Comparison of ENCODE assay signal across 9 mouse cellular contexts in the genomic region with DNA sequence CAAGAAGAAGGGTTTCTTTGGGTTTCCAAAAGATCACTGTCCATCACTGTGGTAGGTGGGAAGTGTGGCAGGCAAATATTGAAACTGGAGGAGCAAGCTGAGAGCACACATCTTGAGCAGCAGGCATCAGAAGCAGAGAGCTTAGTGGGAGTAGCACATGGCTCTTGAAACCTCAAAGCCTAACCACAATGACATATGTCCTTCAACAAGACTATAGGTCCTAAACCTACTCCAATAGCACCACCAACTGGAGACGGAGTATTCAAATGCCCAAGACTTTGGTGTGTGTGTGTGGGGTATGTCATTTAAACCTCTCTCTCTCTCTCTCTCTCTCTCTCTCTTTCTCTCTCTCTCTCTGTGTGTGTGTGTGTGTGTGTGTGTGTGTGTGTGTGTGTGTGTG.
DNase-seq lines count a peak whose midpoint lies in the region; ATAC-seq and TF ChIP-seq lines count a peak whose summit lies in the region.
"Had no signal": no experiment of that assay in that cellular context is flagged by ENCODE, and none has a peak within 500 bp of the region (broad histone marks: within the 10 kb centered on the region; RNA-seq: fewer than 3 reads in every experiment).

No protein-coding gene starts in this region.

- peak; percentile 43 for DNase-seq in embryonic facial prominence, embryonic 11.5 days (ENCODE audit: low spot score)
- DNase-seq in embryonic facial prominence, embryonic 10.5 days (ENCODE audit: low spot score), result no peak
- no peak for DNase-seq in midbrain, postnatal 0 days (ENCODE audit: low spot score)
- DNase-seq in thymus, postnatal 25 days, result peak; percentile 7
- DNase-seq in left cerebral cortex, postnatal 4 days, result no peak
- DNase-seq in frontal cortex, postnatal 25 days (ENCODE audit: low spot score in 2 of 2), result no peak

- H3K4me1 ChIP-seq in embryonic facial prominence, embryonic 11.5 days (ENCODE audit: control insufficient read depth, insufficient read depth, low read length), result no peaks in the 10 kb centered on the region
- peaks cover 5% of the 10 kb centered on the region for H3K4me1 ChIP-seq in embryonic facial prominence, embryonic 10.5 days
- H3K4me1 ChIP-seq in midbrain, postnatal 0 days (ENCODE audit: insufficient read depth, low read length), result no peaks in the 10 kb centered on the region
- H3K4me1 ChIP-seq in midbrain, embryonic 16.5 days (ENCODE audit: control insufficient read depth, insufficient read depth, low read length), result peaks cover 5% of the 10 kb centered on the region
- H3K4me1 ChIP-seq in limb, embryonic 13.5 days, result peaks cover 21% of the 10 kb centered on the region

- no peaks in the 10 kb centered on the region for H3K36me3 ChIP-seq in embryonic facial prominence, embryonic 11.5 days (replicated peaks; ENCODE audit: control insufficient read depth, insufficient read depth, low read depth, low read length)
- H3K36me3 ChIP-seq in embryonic facial prominence, embryonic 10.5 days (replicated peaks), result no peaks in the 10 kb centered on the region
- no peaks in the 10 kb centered on the region for H3K36me3 ChIP-seq in midbrain, postnatal 0 days (ENCODE audit: insufficient read depth, low read length)
- H3K36me3 ChIP-seq in midbrain, embryonic 16.5 days (ENCODE audit: control insufficient read depth, insufficient read depth, low read length), result no peaks in the 10 kb centered on the region
- H3K36me3 ChIP-seq in limb, embryonic 13.5 days, result no peaks in the 10 kb centered on the region

- no peak overlapping the region for H3K4me2 ChIP-seq in embryonic facial prominence, embryonic 11.5 days (ENCODE audit: low read depth, low read length)
- H3K4me2 ChIP-seq in midbrain, postnatal 0 days (ENCODE audit: low read depth, low read length, poor library complexity, severe bottlenecking), result no peak overlapping the region
- H3K4me2 ChIP-seq in midbrain, embryonic 16.5 days (ENCODE audit: low read length), result no peak overlapping the region
- H3K4me2 ChIP-seq in limb, embryonic 13.5 days (replicated peaks), result no peak overlapping the region

- no peaks in the 10 kb centered on the region for H3K27me3 ChIP-seq in embryonic facial prominence, embryonic 11.5 days (ENCODE audit: control insufficient read depth, insufficient read depth, low read length)
- H3K27me3 ChIP-seq in embryonic facial prominence, embryonic 10.5 days (replicated peaks; ENCODE audit: low read depth, poor library complexity, severe bottlenecking), result no peaks in the 10 kb centered on the region
- no peaks in the 10 kb centered on the region for H3K27me3 ChIP-seq in midbrain, postnatal 0 days (ENCODE audit: insufficient read depth, low read length)
- no peaks in the 10 kb centered on the region for H3K27me3 ChIP-seq in midbrain, embryonic 16.5 days (ENCODE audit: control insufficient read depth, insufficient read depth, low read depth, low read length)
- no peaks in the 10 kb centered on the region for H3K27me3 ChIP-seq in limb, embryonic 13.5 days

- H3K9me3 ChIP-seq in embryonic facial prominence, embryonic 11.5 days (replicated peaks; ENCODE audit: control insufficient read depth, low read length), result no peaks in the 10 kb centered on the region
- no peaks in the 10 kb centered on the region for H3K9me3 ChIP-seq in embryonic facial prominence, embryonic 10.5 days
- H3K9me3 ChIP-seq in midbrain, postnatal 0 days (ENCODE audit: low read length), result no peaks in the 10 kb centered on the region
- no peaks in the 10 kb centered on the region for H3K9me3 ChIP-seq in midbrain, embryonic 16.5 days (replicated peaks; ENCODE audit: control insufficient read depth, low read length, poor library complexity, severe bottlenecking)
- H3K9me3 ChIP-seq in limb, embryonic 13.5 days, result no peaks in the 10 kb centered on the region

- 56% methylated on average over 1 of the region's 1 CpGs for WGBS in embryonic facial prominence, embryonic 11.5 days
- 39% methylated on average over 1 of the region's 1 CpGs for WGBS in embryonic facial prominence, embryonic 10.5 days
- 61% methylated on average over 1 of the region's 1 CpGs for WGBS in midbrain, postnatal 0 days
- WGBS in midbrain, embryonic 16.5 days, result 56% methylated on average over 1 of the region's 1 CpGs
- 48% methylated on average over 1 of the region's 1 CpGs for WGBS in limb, embryonic 13.5 days

- peak; percentile 53 for TF ChIP-seq CTCF in midbrain, postnatal 0 days (IDR thresholded peaks at IDR 0.05)

- H3K4me3 ChIP-seq in embryonic facial prominence, embryonic 11.5 days (ENCODE audit: low read depth, low read length), result no peak overlapping the region
- no peak overlapping the region for H3K4me3 ChIP-seq in embryonic facial prominence, embryonic 10.5 days
- H3K4me3 ChIP-seq in midbrain, postnatal 0 days (ENCODE audit: low read depth, low read length), result no peak overlapping the region
- no peak overlapping the region for H3K4me3 ChIP-seq in midbrain, embryonic 16.5 days (ENCODE audit: low read depth, low read length)
- H3K4me3 ChIP-seq in limb, embryonic 13.5 days, result no peak overlapping the region
- H3K4me3 ChIP-seq: myocyte had no signal

- ATAC-seq in embryonic facial prominence, embryonic 11.5 days (replicated peaks; ENCODE audit: insufficient number of reproducible peaks, low FRiP score, low TSS enrichment, low read depth), result no peak
- no peak for ATAC-seq in midbrain, postnatal 0 days (ENCODE audit: low FRiP score)
- no peak for ATAC-seq in midbrain, embryonic 16.5 days
- peak; percentile 64 for ATAC-seq in limb, embryonic 13.5 days (ENCODE audit: low FRiP score, low read depth)

- no peak overlapping the region for H3K27ac ChIP-seq in embryonic facial prominence, embryonic 11.5 days (replicated peaks; ENCODE audit: low read depth, low read length)
- H3K27ac ChIP-seq in embryonic facial prominence, embryonic 10.5 days (replicated peaks), result no peak overlapping the region
- H3K27ac ChIP-seq in midbrain, postnatal 0 days (ENCODE audit: low read depth, low read length), result no peak overlapping the region
- no peak overlapping the region for H3K27ac ChIP-seq in midbrain, embryonic 16.5 days (ENCODE audit: low read length)
- no peak overlapping the region for H3K27ac ChIP-seq in limb, embryonic 13.5 days

- no peak overlapping the region for H3K9ac ChIP-seq in embryonic facial prominence, embryonic 11.5 days (replicated peaks; ENCODE audit: low read length)
- H3K9ac ChIP-seq in midbrain, postnatal 0 days (replicated peaks; ENCODE audit: low read length, poor library complexity, severe bottlenecking), result no peak overlapping the region
- no peak overlapping the region for H3K9ac ChIP-seq in midbrain, embryonic 16.5 days (ENCODE audit: low read depth, low read length)
- H3K9ac ChIP-seq in limb, embryonic 13.5 days, result no peak overlapping the region

- intact Hi-C loops in left cerebral cortex, postnatal 4 days (cut with DNase I), result no loop called here

Comparison
In these comparisons a context has a peak if more than half of its experiments do, and no peak if none do; other contexts are left out.
1. DNase-seq: peak in embryonic facial prominence, embryonic 11.5 days (single experiment) and thymus, postnatal 25 days (single experiment); none in embryonic facial prominence, embryonic 10.5 days (single experiment), midbrain, postnatal 0 days (single experiment), left cerebral cortex, postnatal 4 days (single experiment) and frontal cortex, postnatal 25 days (0 of 2).